Mouse (Mus musculus): ENCODE data around the gene Uhrf1.

GRCm38 (mm10) chr17:56370090-56370489 lies 67.0 kb downstream of the Uhrf1 start:
- TF ChIP-seq GATA1 (IDR thresholded peaks at IDR 0.05; ENCODE audit: low read length) (no peak), TAL1 (IDR thresholded peaks at IDR 0.05; ENCODE audit: low read length) (no peak)

Data from erythroblast, embryonic 14.5 days (primary cell).